Mouse (Mus musculus): ENCODE data around the gene Col13a1.

DNA sequence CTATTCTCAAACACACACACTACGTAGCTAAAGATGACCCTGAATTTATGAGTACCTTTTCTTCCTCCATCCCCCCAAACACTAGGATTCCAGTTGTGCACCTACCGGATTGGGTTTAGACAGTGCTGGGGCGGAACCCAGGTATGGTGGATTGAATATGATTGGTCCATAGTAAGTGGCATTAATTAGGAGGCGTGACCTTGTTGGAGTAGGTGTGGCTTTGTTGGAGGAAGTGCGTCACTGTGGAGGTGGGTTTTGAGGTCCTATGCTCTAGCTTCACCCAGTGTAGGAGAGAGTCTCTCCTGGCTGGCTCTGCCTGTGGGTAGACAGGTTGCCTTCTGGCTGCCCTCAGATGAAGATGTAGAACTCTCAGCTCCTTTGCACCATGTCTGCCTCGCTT lies 144.6 kb downstream of the Col13a1 start:
- TF ChIP-seq EP300 (IDR thresholded peaks at IDR 0.05; ENCODE audit: low read depth) = no peak
- no peak for TF ChIP-seq CTCF (IDR thresholded peaks at IDR 0.05; ENCODE audit: low read depth)
